Mouse (Mus musculus) ES-E14 (cell line): ENCODE measurements at regions not wholly inside any gene's neighbourhood (a gene's known extent, or its start where the extent isn't known, plus 50 kb on each side); places are given as distances from the start of the nearest gene placed in this dataset.

ENCODE experiments used
- CHD2 ChIP-seq: IDR thresholded peaks from 2 replicates; pipeline ENCODE4 v1.6.1; 2014; ENCODE audit warnings: mild to moderate bottlenecking, low read depth, low read length, inconsistent platforms
- HCFC1 ChIP-seq: IDR thresholded peaks from 2 replicates; pipeline ENCODE4 v1.6.1; 2012; ENCODE audit warnings: low read length, inconsistent platforms, borderline replicate concordance; ENCODE audit not compliant: insufficient read depth
- MAFK ChIP-seq: IDR thresholded peaks from 2 replicates; pipeline ENCODE4 v1.6.1; 2014; ENCODE audit warnings: mild to moderate bottlenecking, low read depth, low read length, inconsistent platforms; ENCODE audit not compliant: insufficient read depth
- ZC3H11A ChIP-seq: IDR thresholded peaks from 2 replicates; pipeline ENCODE4 v1.6.1; 2012; ENCODE audit warnings: low read depth, mild to moderate bottlenecking, inconsistent platforms, low read length, borderline replicate concordance
- ZNF384 ChIP-seq: IDR thresholded peaks from 2 replicates; pipeline ENCODE4 v1.6.1; 2012; ENCODE audit warnings: low read depth, low read length, inconsistent platforms

- TF ChIP-seq CHD2: no peak
- TF ChIP-seq ZC3H11A: no peak
- TF ChIP-seq ZNF384: no peak
- no peak for TF ChIP-seq HCFC1
- no peak for TF ChIP-seq MAFK
These were observed 833.5 kb upstream of the Car8 start for GRCm38 (mm10) chr4:9072321-9072720.
